Mouse (Mus musculus) adrenal gland, postnatal 10 days (tissue): Measurements from ENCODE around the gene Ppp2r2c. TPM values are rescaled to one million over a fixed set of nuclear protein-coding genes. Genes with fewer than 3 reads are reported as not detected.
A peak's percentile ranks its signal among the peaks of the same experiment; 100 is the strongest.
"Not testable (repeated sequence)": the region's sequence is repeated elsewhere in the genome, so short reads cannot be mapped to it uniquely, and the experiment has no call there.

Experiments
- DNase-seq: peaks from one replicate; pipeline ENCODE4 v3.0.0; 2021; ENCODE audit warnings: mixed read lengths
- total RNA-seq, 2 experiments: library from RNA; stranded (reverse); gene quantifications; 2 replicates each; pipeline ENCODE4 v1.2.3; 2021

Ppp2r2c gene
- total RNA-seq, 2 experiments from 2014 or later: 7.0 to 10.2 TPM

DNA sequence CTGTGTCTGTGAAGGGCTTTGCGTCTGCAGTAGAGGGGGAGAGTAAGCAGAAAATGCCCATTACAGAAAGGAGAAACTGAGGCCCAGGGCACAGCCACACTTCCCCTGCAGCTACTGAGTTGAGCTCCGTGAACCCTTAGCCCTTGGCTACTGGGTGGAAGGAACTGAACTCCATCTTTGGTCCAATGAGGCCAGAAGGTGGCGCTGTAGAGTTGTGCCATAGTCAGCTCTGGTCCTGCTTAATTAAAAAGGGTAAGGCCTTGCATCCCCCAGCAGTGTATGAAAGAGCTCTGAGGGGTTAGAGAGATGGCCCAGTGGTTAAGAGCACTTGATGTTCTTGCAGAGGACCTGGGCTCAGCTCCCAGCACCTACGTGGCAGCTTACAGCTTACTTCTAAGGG, 60.4 kb downstream of the Ppp2r2c start:
- DNase-seq: peak; percentile 38

DNA sequence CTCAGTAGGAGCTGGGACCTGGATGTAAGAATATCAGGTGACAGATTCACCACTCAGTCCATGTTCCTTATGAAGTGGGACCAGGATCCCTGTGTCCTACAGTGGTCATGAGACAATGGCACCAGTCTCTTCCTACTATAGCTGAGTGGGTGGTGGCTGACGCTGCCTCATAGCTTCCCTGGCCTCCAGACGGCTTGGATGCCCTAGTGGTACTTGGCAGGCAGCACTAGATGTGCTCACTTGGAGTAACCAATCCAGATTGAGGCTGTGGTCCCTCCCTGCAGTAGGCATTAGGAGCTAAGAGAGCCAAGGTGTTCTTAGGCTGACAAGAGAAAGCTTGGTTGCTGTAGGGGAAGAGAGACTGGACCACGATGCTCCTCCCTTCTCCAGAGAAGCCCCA, 61.1 kb downstream of the Ppp2r2c start:
- no peak for DNase-seq

DNA sequence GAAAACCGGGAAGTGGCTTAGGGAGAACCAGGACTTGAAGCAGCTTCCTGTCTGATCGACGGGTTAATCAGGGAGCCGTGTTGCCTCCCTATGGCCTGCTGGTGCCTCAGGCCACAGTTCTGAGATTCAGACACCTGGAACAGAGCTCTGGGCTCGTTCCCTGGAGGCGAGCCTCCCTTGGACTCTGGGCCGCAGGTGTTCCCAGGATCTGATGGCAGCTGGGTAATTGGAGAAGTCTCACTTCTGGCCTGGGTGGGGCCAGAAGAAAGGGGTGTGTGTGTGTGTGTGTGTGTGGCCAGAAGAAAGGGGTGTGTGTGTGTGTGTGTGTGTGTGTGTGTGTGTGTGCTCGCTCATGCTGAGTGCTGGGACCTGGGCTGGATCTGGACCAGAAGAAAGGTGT, 65.1 kb downstream of the Ppp2r2c start:
- no peak for DNase-seq

DNA sequence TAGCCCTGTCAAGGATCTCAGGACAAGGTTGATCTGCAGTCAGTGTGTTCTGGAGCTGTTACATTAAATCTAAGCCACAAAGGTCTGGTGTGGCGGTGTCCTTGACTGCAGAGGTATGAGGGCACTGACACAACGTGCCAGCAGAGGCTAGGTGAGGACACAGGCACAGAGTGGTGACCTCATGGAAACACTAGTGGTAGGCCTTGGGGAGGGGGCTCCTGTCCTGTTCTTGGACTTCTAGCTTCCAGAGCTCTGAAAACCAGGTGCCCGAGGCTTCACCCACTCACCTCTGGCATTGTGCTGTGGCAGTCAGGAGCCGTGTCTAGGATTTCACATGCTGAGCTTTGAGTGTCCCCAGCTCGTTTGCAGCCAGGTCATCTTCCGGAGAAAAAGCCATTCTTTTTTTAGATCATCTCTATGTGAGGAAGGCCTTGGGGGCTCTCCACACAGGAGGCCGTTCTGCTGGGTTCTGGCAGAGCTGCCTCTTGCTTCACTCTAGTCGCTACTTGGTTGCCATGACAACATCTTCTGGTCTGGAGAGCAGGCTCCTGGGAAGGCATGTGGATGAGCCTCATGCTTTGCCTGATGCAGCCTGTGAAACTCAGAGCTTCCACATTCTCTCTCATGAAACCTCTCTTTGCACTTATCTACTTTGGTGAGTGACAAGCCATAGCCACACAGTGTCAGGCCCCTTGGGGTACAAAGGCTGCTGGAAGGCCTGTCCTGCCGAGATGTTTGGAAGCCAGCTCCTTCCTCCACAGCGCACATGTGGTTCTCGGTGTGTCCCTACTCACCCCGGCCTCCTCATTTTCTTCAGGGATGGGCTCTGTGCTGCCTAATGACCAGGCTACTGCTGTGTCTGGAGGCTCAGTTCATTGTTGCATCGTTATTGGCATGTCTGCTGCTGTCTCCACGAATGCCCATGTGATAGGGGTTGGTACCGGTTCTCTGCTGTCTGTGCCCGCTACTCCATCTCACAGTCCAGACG, 67.5 kb downstream of the Ppp2r2c start:
- DNase-seq: peak; percentile 30

DNA sequence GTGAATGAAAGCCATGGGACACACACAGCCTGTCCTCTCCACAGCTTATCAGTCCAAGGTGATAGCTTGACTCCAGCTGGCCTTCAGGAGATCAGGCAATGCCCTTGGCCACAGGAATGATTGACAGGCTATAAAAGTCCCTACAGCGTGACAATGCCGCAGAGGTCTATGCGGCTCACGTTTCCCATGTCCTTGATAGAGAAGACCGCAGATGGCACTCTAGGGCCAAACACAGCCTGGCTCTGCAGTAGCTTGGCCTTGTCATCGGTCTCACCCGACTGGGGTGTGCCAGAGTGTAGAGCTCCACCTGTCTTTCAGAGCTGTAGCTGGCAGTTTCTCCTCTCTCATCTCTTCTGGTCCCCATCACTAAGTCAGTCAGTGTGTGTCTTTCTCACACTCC, 68.2 kb downstream of the Ppp2r2c start:
- DNase-seq: peak; percentile 15

DNA sequence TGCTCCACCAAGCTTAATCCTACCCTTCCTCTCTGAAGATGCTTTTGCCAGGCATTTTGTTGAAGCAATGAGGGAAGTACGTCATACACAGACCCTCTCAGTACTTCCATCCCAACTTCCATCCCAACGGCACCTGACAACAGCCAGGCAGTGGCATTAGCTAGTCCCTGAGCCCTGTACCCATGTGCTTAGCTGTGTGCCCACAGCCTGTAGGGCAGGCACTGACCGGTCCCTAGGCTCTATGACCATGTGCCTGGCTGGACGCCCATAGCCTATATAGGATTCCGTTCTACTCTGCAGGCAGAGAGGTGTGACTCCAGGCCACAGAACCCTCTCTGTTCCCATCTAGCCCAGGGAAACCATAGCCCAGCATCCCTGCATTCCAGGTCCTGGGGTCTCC, 69.7 kb downstream of the Ppp2r2c start:
- no peak for DNase-seq

DNA sequence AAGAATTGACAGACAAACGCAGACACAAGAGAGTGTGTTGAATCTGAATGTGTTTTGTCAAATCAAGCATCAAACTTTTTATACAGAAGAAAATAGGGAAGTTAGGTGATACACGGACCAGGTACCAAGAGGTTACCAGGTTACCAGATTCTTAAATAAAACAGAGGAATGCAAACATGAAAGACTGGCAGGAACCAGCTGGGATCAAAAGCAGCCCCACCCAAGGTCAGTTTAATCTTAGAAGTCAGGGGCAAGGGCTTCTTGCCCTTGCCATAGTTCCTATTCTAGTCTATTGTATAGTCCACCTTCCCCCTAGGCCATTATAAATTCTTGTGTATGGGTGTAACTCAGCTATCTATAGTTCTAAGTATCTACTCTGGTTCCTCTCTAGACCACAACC, 70.7 kb downstream of the Ppp2r2c start:
- DNase-seq: not testable (repeated sequence)

DNA sequence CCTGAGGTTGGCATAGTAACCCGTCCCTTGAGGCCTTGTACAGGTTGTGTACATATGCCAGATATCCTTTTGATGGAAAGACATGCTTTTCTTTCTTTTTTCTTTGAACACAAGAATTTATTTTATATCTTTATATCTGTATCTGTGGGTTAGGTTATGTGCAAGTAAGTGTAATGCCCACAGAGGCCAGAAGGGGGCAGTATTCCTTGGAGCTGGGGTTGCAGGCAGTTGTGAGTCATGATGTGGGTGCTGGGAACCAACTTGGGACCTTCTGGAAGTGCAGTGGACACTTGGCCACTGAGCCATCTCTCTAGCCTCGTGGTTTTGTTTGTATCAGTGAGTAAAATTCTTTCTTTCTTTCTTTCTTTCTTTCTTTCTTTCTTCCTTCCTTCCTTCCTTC, 74.1 kb downstream of the Ppp2r2c start:
- no peak for DNase-seq

DNA sequence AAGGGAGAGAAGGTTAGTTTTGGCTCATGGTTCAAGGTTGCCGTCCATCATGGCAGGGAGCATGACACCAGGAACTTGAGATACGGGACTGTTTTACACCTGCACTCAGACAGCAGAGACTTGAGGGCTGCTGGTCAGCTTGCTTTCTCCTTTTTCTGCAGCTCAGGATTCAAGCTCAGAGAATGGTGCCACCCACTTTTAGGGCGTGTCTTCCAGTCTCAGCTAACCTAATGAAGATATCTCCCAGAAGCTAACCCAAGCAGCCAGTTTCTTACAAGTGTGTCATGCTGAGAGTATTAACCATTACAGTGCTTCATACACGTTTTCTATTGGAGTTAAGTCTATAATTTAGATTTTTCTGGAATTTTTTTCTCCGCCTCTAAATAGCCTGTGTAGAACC, 76.2 kb downstream of the Ppp2r2c start:
- no peak for DNase-seq

DNA sequence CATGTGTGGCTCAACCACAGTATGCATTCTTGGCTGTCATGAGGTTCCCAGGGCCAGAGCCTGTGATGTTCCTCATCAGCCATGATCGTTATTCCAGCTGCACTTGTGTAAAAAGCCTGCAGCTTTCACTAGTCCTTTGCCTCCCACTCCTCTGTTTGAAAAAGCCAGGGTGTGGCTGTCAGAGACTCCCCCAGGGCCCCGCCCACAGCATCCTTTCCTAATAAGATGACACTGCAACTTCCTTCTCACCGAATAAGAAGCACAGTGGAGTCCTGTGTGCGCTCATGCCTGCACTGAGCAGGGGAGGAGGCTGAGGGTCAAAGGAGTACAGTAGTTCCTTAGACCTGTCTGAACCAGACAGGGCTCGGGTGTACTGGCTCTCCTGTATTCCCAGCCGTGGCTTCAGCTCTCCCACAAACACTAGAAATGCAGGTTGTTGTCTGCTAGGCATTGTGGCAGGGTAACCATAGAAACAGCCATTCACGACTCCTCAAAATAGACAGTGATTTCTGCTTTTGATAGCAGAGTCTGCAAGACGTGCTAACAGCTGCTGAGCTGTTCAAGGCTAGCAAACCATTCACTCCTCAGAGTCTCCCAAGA, 76.9 kb downstream of the Ppp2r2c start:
- no peak for DNase-seq

DNA sequence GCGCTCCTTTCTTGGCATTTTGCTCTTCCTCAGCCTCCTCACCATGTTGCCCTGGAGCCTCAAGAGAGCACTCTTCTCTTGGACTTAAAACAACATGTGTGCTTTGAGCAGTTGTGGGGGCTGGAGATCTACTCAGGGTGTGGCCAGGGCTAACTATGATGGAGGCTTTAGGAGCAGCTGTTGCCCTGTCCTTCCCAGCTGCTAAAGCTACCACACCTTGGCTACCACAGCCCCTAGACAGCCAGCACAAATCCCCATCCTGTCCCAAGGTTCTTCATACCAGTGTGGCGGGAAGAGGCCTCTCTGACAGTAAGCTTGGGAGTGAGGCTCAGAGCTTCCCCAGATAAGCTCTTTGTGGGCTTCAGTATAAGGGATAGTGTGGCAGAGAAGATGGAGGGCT, 77.4 kb downstream of the Ppp2r2c start:
- no peak for DNase-seq

DNA sequence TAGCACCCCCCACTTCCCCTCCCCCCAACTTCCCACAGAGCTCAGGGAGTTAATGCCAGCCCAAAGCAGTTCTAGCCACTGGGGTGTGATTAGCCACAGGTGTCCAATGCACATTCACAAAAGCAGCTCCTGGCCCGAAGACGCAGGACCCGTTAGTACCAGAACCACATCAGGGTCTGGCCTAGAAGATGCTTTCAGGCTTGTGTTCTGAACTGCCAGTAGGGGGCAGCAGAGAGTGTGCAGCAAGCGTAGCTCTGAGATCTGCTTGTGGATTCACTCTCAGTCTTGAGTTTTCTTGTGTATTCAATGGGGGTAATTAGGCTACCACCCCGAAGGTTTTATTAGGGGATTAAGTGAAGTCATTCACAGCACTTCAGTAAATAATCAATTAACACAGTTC, 78.1 kb downstream of the Ppp2r2c start:
- DNase-seq: peak; percentile 75

DNA sequence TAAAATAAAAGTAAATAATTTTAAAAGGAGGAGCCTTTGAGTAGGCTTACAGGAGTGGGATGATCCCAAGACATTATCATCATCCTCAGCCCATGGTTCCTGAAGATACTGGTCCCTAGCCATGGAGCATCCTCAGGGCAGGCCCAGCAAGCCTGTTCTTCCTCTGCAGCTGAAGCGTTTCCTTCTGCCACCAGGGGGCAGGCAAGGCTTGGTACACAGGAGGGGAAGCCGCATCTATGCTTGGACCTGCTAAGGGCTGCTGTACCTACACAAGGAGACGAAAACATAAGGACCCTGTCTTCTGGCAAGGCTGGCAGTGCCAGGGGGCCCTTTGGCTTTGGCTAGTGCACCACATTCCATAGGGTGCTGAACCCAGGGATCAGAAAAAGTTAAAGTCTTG, 80.5 kb downstream of the Ppp2r2c start:
- peak; percentile 84 for DNase-seq

DNA sequence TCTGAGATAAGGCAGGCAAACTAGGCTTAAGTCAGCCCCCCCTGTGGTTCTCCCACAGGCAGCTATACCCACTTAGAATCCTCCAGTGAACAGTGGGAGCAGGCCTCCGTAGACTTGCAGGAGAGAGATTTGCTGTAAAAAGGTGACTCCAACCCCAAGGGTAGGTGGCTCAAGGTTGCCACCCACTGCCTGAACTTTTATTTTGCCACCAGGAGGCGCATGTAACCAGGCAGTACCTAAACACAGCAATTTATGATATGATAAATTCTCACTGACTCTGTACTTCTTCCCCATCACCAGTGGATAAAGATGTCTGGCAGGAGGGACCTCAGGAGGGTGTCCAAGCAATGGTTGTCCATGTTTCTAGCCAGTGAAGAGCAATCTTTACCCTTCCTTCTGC, 82.6 kb downstream of the Ppp2r2c start:
- DNase-seq: peak; percentile 16

DNA sequence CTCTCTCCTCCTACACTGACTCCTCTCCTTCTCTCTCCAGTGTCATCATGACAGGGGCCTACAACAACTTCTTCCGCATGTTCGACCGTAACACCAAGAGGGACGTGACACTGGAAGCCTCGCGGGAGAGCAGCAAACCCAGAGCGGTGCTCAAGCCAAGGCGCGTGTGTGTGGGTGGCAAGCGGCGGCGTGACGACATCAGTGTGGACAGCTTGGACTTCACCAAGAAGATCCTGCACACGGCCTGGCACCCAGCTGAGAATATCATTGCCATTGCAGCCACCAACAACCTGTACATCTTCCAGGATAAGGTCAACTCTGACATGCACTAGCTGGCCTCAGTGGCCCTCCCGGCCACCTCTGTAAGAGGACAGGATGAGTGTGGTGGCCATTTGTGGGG, 84.0 kb downstream of the Ppp2r2c start:
- no peak for DNase-seq

DNA sequence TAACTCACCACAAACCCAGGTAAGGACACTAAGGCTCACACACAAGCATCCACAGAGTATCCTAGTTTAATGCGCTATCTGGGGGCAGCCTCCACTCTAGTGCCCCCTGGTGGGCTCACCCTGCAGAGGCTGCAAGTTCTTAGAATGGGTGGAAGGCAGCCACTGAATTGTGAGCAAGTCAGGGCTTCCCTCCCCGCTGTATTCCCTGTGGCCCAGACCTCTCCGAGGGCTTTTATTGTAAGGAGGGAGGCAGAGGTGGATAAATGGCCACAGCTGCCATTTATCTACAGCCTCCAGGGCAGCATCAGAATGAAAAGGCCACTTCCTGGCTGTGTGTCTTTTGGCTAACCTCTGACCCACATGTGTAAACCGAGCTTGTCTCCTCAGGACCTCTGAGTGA, 87.1 kb downstream of the Ppp2r2c start:
- peak; percentile 62 for DNase-seq

DNA sequence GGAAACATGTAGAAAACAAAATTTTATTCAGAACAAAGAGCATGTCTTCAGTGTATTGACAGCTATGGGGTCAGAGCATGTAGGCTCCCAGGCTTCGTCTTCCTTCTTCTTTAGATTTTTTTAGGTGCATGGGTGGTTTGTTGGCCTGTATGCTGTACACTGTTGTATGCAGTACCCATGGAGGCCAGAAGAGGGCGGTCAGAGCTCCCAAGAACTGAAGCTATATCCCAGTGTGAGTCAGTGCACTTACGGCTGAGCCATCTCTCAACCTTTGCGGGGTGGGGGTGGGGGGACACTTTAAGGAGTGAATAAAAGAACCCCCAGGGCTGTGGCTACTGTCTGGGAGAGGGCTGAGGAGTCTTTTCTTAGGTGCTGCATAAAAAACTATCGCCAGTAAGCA, 90.5 kb downstream of the Ppp2r2c start:
- peak; percentile 82 for DNase-seq

DNA sequence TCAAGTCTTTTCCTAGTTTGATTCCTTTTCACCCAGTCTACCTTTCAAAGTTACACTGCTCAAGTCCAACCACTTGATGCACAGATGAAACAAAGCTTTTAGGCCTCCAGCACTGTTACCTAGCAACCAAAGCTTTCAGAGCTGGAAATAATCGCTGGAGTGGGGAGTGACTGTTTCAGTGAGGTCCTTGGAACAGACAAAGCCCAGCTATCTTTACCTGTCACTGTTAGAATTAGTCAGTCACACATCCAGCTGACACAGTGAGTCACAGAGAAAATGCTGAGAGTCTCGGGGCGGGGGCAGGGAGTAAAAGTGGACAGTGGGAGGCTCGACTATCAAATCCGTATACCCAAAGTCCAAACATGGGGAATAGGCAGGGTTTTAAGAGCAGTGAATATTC, 92.2 kb downstream of the Ppp2r2c start:
- DNase-seq: no peak

DNA sequence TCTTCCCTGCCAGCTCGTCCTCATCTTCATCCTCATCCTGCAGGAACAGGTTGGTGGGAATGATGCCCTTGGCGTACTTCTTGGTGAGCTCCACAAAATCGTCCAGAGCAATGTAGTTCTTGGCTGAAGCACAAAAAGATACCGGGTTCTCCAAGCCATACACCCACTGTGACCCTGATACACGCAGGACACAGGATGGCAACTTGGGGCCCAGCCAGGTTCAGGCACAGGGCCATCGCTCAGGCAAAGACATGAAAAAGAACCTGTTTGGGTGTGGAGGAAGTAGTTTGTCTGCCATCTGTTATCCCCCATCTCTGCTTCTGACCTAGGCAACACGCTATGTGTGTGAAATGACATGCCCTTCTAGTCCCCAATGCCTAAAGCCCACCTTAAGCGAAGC, 103.3 kb downstream of the Ppp2r2c start:
- no peak for DNase-seq

DNA sequence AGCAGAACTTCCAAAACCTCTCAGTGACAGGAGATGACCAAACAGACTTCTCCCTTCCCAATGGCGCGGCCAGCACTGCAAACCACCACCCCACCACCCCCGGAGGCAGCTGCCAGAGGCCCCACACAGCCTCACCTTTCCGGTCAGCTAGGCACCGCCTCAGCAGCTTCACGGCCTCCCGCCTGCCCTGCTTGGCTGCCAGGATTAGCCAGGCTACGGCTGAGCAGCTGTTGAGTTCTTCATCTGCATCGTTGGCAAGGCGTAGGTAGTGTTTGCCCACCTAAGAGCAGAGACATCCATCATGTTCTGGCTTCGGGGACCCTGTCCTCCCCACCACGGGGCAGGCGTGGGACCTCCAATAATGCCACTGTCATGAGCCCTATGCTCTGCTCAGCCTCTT, 107.0 kb downstream of the Ppp2r2c start:
- DNase-seq: no peak

DNA sequence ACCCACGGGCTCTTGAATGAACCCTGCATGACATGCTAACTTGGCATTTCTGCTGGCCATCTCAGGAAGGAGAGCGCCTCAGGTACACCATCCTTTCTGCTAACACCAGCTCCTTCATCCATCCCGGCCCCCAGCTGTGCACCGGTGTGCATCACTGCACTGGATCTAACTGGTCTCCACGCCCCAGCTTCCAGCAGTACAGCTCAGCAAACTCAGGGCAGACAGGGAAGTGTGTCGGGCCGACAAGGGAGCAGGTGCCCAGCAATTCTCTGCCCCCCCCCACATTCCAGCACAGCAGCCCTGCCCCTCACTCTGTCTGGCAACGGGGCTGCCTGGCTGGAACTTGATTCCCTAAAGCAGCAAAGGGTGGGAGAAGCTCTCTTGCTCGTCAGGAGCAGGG, 109.5 kb downstream of the Ppp2r2c start:
- DNase-seq: no peak

DNA sequence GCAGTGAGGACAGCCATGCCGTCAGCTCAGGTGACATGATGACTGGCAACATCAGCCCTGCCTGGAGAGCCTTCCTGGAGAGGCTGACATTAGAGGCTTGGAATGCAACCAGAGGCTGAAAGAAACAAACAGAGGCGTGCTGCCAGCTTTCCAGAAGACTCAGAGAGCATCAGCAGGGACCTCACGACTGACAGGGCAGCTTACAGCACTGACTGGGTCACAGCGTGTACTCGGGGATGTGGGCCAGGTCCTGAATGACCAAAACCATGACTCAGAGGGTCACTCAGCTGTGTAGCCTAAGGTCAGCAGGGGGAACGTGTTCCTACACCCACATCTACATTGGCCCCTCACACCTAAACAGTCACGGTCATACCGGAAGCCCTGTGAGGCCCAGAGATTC, 110.7 kb downstream of the Ppp2r2c start:
- DNase-seq: no peak

DNA sequence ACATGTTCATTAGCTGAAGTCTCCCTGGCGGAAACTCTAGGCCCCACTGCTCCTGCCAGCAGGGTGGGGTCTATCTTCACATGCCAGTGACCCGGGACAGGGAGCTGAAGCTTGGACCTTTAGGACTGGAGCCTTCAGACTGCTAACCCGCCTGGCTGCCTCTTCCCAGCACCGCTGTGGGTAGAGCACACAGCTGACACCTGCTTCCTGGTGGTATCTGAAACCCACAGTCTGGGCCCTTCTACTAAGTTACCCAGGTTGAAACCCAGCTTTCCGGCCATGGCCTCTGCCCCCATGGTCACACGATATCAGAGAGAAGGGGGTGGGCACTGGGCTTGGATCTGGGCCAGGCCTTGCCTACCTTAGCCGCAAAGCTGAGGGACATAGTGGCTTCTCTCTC, 111.3 kb downstream of the Ppp2r2c start:
- DNase-seq: no peak

DNA sequence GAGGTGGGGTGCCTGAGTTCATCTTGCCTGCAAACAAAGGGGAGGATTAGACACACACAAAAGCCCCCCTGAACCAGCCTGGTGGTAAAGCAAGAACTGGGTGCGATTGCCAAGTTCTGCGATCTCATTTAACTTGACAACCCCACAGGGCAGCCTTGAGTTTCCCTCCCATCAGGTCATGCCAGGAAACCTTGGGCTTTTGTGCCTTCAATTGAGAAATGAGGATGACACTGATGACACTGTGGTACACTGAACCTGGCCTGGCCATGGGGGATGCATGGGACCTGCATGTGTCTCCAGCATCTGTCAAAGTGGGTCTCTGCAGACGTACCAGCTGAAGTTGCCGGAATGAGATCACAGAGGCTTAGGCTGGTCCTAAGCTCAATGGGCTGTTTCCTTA, 114.0 kb downstream of the Ppp2r2c start:
- no peak for DNase-seq
